Mouse (Mus musculus) urinary bladder, postnatal 4 days (tissue): ENCODE measurements around the gene 4930467E23Rik.
"Not testable (repeated sequence)": the region's sequence is repeated elsewhere in the genome, so short reads cannot be mapped to it uniquely, and the experiment has no call there.

ENCODE experiments used
- DNase-seq, 2 experiments: peaks; one replicate each; pipeline ENCODE4 v3.0.0; 2021 to 2022; ENCODE audit warnings: low spot score in 2 of 2

Gene 4930467E23Rik

GRCm38 (mm10) chr8:19729276-19729675 is at the start of gene 4930467E23Rik:
TSS of gene 4930467E23Rik (plus strand) at chr8:19729576.
- DNase-seq: not testable (repeated sequence)

DNA sequence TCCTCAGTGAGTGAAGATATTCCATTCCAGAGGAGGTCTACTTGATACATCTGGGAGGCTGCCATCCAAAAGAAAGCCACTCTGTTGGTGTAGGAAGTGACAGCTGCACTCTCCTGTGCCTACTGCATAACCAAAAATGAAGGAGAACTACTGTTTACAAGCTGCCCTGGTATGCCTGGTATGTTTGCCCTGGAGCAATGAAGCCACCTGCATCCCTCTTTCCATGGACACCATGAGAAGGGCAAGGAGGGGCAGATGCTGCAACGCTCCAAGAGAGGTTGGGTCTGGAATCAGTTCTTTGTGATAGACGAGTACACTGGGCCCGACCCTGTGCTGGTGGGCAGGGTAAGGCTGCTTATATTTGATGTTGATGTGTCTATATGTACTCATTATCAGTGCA is 47.1 kb upstream of the 4930467E23Rik start:
- not testable (repeated sequence) for DNase-seq

DNA sequence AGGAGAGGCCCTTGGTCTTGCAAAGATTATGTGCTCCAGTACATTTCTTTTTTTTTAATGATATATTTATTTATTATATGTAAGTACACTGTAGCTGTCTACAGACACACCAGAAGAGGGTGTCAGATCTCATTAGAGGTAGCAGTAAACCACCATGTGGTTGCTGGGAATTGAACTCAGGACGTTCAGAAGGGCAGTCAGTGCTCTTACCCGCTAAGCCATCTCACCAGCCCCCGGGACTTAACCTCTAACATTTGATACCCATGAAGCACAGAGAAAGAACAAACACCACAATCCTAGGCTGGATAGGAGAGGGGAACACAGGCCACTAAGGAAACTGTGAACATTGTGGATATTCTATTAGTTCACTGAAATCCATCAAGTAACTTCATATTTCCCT is 43.9 kb upstream of the 4930467E23Rik start:
- peak in 1 of 2 experiments; percentile 74 for DNase-seq

DNA sequence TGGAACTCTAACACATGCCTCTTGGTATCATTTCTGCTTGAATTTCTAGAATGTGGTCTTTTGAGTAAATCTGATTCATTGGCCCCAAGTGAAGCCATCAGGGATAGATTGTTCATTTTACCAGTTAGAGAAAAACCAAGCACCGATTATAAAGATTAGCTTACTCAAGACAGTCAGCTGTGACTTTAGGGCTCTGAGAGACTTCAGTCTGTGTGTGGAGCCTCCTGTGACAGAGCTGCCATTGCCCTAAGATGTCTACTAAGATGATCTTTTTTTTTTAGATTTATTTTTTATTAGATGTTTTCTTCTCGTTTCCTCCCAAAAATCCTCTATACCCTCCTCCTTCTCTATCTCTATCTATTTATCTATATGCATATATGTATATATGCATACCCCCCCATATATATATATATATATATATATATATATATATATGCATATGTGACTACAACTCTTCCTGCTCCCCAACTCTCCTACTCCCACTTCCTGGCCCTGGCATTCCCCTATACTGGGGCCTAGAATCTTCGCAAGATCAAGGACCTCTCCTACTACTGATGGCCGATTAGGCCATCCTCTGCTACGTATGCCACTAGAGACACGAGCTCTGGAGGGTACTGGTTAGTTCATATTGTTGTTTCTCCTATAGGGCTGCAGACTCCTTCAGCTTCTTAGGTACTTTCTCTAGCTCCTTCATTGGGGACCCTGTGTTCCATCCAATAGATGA is 40.4 kb upstream of the 4930467E23Rik start:
- not testable (repeated sequence) for DNase-seq

- DNase-seq: not testable (repeated sequence)
These were observed 39.6 kb upstream of the 4930467E23Rik start for GRCm38 (mm10) chr8:19689745-19690144.

DNA sequence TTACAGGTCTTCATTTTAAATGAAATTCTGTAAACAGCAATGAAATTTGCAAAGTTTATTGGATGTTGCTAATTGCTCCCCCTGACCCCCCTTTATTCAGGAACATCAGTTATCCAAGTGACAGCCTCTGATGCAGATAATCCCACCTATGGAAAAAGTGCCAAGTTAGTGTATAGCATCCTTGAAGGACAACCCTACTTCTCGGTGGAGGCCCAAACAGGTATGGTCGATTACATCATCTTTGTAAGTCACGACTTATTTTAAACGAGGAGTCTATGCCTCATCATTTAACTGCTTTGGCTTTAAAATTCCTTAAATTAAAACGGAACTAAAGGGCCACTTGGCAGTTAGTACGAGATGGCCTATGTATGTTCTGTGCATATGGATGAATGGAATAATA is 38.0 kb upstream of the 4930467E23Rik start:
- DNase-seq: not testable (repeated sequence)

- not testable (repeated sequence) for DNase-seq
These were observed 31.8 kb upstream of the 4930467E23Rik start for GRCm38 (mm10) chr8:19697497-19698077.

DNA sequence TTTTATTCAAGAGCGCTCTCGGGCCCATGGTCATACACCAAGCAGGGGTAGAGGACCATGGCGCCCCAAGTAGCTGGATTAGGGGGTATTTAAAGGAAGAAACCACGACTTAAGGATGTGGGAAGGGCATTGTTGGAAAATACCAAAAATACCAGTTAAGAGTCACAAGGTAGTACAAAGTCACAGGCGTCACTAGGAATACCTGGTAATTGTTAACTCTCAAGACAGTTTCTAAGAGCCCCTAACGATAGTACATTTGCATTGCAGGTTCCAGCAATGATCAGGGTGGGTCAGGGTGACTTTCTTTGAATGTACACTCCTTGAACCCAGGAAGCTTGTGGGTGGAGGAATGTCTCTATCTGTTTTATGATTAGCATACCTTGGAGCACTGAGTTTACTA is 31.3 kb upstream of the 4930467E23Rik start:
- not testable (repeated sequence) for DNase-seq

DNA sequence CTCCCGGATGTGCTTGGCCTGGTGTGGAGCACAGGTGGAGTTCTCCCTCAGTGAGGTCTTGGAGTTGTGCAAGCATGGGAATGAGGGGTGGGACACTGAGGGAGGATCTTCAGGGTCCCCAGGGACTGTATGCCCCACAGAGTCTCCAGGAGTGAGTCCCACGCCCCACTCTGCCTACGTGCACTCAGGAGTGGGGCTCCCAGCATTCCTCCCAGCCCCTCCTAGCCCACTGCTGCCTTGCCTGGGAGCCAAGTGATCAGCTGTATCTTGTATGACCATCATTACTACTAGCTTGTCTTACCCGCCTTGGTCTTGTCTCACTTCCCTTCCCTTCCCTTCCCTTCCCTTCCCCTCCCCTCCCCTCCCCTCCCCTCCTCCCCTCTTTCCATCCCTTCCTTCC is 30.7 kb upstream of the 4930467E23Rik start:
- peak; percentile 76 to 95 for DNase-seq

- not testable (repeated sequence) for DNase-seq
These were observed 28.1 kb upstream of the 4930467E23Rik start for GRCm38 (mm10) chr8:19701326-19701725.

DNA sequence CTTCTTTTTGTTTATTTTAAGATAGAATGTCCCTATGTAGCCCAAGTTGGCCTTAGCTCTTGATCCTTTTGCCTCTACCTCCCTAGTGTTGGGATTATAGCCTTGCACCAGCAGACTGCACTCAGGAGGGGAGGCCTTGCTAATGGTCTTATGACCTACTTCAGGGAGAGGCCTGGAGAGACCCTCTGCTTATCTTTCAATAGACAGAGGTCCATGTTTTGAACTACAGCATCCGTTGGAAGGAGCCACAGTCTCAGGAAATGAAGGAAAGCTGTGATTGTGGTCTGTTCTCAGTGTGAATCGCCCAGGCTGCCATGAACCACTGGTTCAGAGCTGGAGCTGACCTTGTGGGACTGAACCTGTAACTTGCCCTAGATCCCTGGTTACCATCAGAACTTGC is 27.1 kb upstream of the 4930467E23Rik start:
- DNase-seq: not testable (repeated sequence)

- peak; percentile 76 to 93 for DNase-seq
These were observed 26.2 kb upstream of the 4930467E23Rik start for GRCm38 (mm10) chr8:19702972-19703709.

DNA sequence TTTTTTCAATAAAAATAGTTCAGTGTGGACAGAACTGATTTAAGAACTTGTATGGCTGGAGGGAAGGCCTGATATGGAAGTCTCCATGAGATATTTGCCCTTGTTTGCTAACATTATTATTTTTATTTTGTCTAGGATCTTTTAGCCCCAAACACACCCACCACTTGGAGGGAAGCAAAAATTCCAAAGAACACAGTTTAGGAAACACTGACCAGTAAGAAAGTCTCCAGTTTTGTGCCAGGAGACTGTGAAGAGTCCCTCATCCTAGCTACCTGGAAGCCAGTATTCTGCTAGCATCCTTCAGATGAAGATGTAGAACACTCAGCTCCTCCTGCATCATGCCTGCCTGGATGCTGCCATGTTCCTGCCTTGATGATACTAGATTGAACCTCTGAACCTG is 25.5 kb upstream of the 4930467E23Rik start:
- DNase-seq: not testable (repeated sequence)

DNA sequence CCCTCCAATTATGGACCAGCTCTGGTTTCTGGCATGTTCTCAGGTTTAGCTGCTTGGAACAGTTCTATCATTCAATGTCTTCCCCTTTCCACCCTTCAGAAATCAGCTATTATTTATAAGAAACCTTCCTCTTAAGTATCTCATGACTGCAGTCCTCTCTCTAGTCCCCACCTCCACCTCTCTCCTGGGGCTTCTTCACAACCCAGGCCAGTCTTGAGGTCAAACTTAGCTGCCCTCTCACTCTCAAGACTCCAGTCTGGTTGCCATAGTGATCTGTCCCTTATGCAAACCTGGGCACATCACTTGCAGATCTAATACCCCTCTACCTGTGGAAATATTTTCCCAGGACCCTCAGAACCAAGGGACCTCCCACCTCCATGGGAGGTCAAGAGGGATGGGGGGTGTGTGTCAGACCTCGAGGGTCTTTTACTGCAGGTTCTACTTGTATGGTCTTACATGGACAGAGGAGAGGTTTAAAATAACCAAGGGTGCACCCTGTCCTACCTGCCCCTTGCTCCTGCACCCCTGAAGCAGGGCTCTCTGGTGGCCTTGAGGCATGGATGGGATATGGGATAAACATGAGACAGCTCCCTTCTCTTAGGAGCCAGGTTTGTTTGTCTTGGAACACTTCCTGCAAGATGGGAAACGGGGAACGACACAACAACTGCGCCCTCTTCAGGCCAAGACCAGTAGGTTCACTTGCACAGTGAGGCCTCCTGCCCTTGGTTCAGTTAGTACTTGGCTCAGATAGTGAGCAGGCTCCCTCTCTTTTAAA is 24.7 kb upstream of the 4930467E23Rik start:
- DNase-seq: peak; percentile 67 to 85

DNA sequence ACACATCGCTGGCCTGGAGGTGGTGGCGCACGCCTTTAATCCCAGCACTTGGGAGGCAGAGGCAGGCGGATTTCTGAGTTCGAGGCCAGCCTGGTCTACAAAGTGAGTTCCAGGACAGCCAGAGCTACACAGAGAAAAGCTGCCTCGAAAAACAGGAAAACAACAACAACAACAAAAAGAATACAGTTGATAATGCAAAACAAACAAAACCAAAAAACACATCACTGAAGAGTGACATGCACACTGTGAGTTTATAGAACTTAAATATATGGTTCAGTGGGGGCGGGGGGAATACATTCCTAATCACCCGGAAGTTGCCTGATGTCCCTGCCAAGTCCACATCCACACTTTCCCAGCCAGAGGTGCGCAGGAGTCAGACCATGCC is 24.2 kb upstream of the 4930467E23Rik start:
- DNase-seq: peak in 1 of 2 experiments; percentile 42

GRCm38 (mm10) chr8:19706101-19706725 is 23.2 kb upstream of the 4930467E23Rik start:
- DNase-seq: not testable (repeated sequence)

DNA sequence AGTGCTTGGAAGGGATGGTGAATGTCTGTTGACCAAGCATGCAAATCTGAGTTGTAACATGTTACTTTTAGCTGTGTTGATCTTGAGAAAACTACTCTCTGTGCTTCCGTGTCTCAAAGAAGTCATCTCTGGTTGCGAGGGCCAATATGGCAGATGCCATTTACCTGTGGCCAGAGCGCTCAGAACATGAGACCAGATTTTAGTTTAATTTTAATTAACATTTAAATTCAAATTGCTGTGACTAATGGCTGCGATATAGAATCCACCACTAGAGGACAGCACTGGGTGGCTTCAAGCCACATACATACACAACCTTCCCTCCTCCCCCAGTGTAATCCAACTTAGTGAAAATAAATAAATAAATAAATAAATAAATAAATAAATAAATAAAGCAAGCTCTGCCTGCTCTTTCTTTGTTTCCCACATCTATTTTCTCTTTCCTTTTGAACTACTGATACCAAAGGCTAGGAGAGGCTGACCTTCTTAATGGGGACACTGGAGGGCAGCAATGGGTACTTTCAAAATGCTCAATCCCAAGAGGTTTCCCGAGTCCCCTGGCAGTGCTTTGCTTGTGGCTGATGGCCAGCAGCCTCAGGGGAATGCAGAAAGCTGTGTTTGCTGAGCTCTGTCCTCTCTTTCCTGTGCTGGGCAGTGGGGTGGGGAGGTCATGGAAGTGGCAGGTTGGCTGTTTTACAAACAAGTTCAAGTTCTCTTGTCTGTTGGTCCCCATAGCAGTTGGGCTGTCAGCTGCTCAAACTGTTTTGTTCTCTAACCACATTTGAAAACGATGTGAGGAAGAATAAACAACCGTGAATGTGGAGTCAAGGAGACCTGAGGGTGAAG is 22.2 kb upstream of the 4930467E23Rik start:
- DNase-seq: peak; percentile 74 to 96

DNA sequence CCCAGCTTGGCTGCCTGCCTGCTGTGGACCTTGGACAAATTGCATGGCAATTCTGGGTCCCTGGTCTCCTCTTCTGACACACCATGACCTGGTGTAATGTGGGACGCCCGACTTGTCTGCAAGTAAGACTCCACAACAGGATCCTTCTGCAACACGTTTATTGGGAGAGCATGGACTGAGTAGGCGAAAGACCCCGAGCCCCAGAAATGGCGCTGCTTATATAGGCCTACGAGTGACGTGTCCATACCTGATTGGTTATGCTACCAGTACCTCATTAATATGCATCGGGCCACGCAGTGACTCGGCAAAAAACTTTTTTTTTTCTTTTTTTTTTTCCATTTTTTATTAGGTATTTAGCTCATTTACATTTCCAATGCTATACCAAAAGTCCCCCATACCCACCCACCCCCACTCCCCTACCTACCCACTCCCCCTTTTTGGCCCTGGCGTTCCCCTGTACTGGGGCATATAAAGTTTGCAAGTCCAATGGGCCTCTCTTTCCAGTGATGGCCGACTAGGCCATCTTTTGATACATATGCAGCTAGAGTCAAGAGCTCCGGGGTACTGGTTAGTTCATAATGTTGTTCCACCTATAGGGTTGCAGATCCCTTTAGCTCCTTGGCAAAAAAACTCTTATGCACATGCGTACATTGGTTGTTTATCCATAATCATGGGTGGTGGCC is 21.5 kb upstream of the 4930467E23Rik start:
- DNase-seq: peak; percentile 35 to 76

- DNase-seq: not testable (repeated sequence)
These were observed 20.4 kb upstream of the 4930467E23Rik start for GRCm38 (mm10) chr8:19708976-19709375.

DNA sequence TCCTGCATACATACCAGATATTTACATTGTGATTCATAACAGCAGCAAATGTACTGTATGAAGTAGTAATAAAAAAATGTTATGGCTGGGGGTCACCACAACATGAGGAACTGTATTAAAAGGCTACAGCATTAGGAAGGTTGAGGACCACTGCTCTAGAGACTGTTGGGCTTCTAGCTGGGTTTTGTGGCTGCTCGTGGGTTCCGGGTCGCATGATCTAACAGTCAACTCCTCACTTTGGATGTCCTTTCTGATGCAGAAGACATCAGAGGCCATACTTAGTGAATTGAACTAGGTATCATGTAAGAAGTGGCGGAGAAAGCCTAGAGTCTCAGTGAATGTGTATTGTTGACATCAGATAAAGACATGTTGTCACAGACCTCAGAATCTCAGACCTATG is 19.9 kb upstream of the 4930467E23Rik start:
- peak; percentile 62 to 89 for DNase-seq
